Mouse (Mus musculus): ENCODE results near the gene Thtpa. TPM values are rescaled to one million over a fixed set of nuclear protein-coding genes. Genes with fewer than 3 reads are reported as not detected.
A peak's percentile ranks its signal among the peaks of the same experiment; 100 is the strongest.

Gene Thtpa
- polyA plus RNA-seq, 1 experiment from 2014 or later = 55.2 TPM

- H3K27ac ChIP-seq (ENCODE audit: low read length) = peak within 1 kb of the TSS; percentile 96
- peak; percentile 67 for ATAC-seq
- H3K4me3 ChIP-seq (replicated peaks; ENCODE audit: low read length) = peak within 1 kb of the TSS; percentile 91
- H3K4me1 ChIP-seq (replicated peaks; ENCODE audit: control insufficient read depth, insufficient read depth, low read length) = peaks cover 38% of the 10 kb centered on the region
- 0 out of 2 replicates have a peak, but pooled peaks cover 2% of the 10 kb centered on the region for H3K27me3 ChIP-seq (replicated peaks; ENCODE audit: control insufficient read depth, insufficient read depth, low read length)
- peaks cover 3% of the 10 kb centered on the region; the same call in 1 of the 2 replicates for H3K36me3 ChIP-seq (ENCODE audit: control insufficient read depth, insufficient read depth)
- H3K9me3 ChIP-seq (ENCODE audit: control insufficient read depth, low read length) = no peaks in the 10 kb centered on the region
- peak within 1 kb of the TSS; percentile 82 for H3K4me2 ChIP-seq (ENCODE audit: low read length)
- H3K9ac ChIP-seq (replicated peaks; ENCODE audit: low read depth, low read length) = peak within 1 kb of the TSS; percentile 86
- WGBS = 7% methylated on average over 21 of the region's 21 CpGs
These were observed 22.0 kb downstream of the Thtpa start, which contains the start of gene Jph4 for GRCm38 (mm10) chr14:55116425-55117200. Gene Jph4 (minus strand): TSS chr14:55116935.

- ATAC-seq = no peak
- 53% methylated on average over 4 of the region's 4 CpGs for WGBS
These were observed 24.3 kb downstream of the Thtpa start for GRCm38 (mm10) chr14:55118852-55119251.

DNA sequence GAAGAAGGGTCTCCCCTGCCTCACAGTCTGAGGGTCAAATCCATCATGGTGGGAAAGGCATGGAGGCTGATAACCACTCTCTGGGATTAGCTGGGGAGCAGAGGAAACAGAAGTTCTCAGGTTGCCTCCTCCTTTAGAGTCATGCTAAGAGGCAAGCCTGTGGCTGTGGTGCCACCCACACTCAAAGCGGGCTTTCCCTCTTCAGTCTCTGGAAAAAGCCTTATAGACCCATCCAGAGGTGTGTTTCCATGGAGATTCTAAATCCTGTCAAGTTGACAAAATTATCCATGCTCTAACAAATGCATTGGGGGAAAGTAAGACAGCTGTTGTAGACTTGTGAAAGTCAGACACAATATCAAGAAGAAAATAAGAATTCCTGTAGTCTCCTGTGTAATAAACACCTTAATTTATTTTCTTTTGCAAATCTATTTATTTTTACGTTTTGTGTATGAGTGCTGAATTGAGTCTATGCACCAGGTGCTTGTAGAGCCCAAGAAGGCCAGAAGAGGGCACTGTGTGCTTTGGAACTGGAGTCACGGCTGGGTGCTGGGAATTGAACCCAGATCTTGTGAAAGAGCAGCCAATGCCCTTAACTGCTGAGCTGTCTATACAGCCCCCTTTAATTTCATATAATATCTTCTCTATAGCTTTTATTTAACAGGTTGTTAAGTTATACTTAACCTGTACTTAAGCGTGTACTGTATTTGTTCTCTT is 25.0 kb downstream of the Thtpa start:
- Histone ChIP-seq H3K27me3 (replicated peaks; ENCODE audit: control insufficient read depth, insufficient read depth, low read length) (no peaks in the 10 kb centered on the region), H3K4me1 (replicated peaks; ENCODE audit: control insufficient read depth, insufficient read depth, low read length) (peaks cover 19% of the 10 kb centered on the region), H3K9me3 (ENCODE audit: control insufficient read depth, low read length) (no peaks in the 10 kb centered on the region), H3K4me3 (replicated peaks; ENCODE audit: low read length) (no peak overlapping the region), H3K27ac (ENCODE audit: low read length) (no peak overlapping the region), H3K9ac (replicated peaks; ENCODE audit: low read depth, low read length) (no peak overlapping the region), H3K36me3 (ENCODE audit: control insufficient read depth, insufficient read depth) (no peaks in the 10 kb centered on the region), H3K4me2 (ENCODE audit: low read length) (no peak overlapping the region)
- 68% methylated on average over 4 of the region's 4 CpGs for WGBS
- ATAC-seq = no peak

More at GRCm38 (mm10) chr14:55118852-55119251, 24.3 kb downstream of the Thtpa start:
- H3K27me3 ChIP-seq (replicated peaks; ENCODE audit: control insufficient read depth, insufficient read depth, low read length) = no peaks in the 10 kb centered on the region
- H3K9me3 ChIP-seq (ENCODE audit: control insufficient read depth, low read length) = no peaks in the 10 kb centered on the region
- H3K4me2 ChIP-seq (ENCODE audit: low read length) = no peak overlapping the region
- peaks cover 27% of the 10 kb centered on the region for H3K4me1 ChIP-seq (replicated peaks; ENCODE audit: control insufficient read depth, insufficient read depth, low read length)
- H3K36me3 ChIP-seq (ENCODE audit: control insufficient read depth, insufficient read depth) = no peaks in the 10 kb centered on the region
- no peak overlapping the region for H3K9ac ChIP-seq (replicated peaks; ENCODE audit: low read depth, low read length)
- no peak overlapping the region for H3K4me3 ChIP-seq (replicated peaks; ENCODE audit: low read length)
- H3K27ac ChIP-seq (ENCODE audit: low read length) = no peak overlapping the region

- Histone ChIP-seq H3K27ac (ENCODE audit: low read length) (no peak overlapping the region), H3K36me3 (ENCODE audit: control insufficient read depth, insufficient read depth) (no peaks in the 10 kb centered on the region), H3K9me3 (ENCODE audit: control insufficient read depth, low read length) (no peaks in the 10 kb centered on the region), H3K4me3 (replicated peaks; ENCODE audit: low read length) (no peak overlapping the region), H3K9ac (replicated peaks; ENCODE audit: low read depth, low read length) (0 out of 2 replicates have a peak overlapping the region, but pooled peaks have one; percentile 14), H3K27me3 (replicated peaks; ENCODE audit: control insufficient read depth, insufficient read depth, low read length) (no peaks in the 10 kb centered on the region), H3K4me1 (replicated peaks; ENCODE audit: control insufficient read depth, insufficient read depth, low read length) (peaks cover 14% of the 10 kb centered on the region), H3K4me2 (ENCODE audit: low read length) (peak overlapping the region; percentile 14; the same call in 1 of the 2 replicates)
- 9% methylated on average over 5 of the region's 5 CpGs for WGBS
- peak; percentile 57 for ATAC-seq
These were observed 27.4 kb downstream of the Thtpa start for GRCm38 (mm10) chr14:55121947-55122346.

GRCm38 (mm10) chr14:55122359-55122758 is 27.8 kb downstream of the Thtpa start:
- Histone ChIP-seq H3K4me2 (ENCODE audit: low read length) (peak overlapping the region; percentile 14; the same call in 1 of the 2 replicates), H3K27me3 (replicated peaks; ENCODE audit: control insufficient read depth, insufficient read depth, low read length) (no peaks in the 10 kb centered on the region), H3K4me3 (replicated peaks; ENCODE audit: low read length) (no peak overlapping the region), H3K4me1 (replicated peaks; ENCODE audit: control insufficient read depth, insufficient read depth, low read length) (peaks cover 10% of the 10 kb centered on the region), H3K9ac (replicated peaks; ENCODE audit: low read depth, low read length) (0 out of 2 replicates have a peak overlapping the region, but pooled peaks have one; percentile 14), H3K9me3 (ENCODE audit: control insufficient read depth, low read length) (no peaks in the 10 kb centered on the region), H3K27ac (ENCODE audit: low read length) (no peak overlapping the region), H3K36me3 (ENCODE audit: control insufficient read depth, insufficient read depth) (no peaks in the 10 kb centered on the region)
- WGBS = 15% methylated on average over 8 of the region's 8 CpGs
- peak; percentile 13 for ATAC-seq

DNA sequence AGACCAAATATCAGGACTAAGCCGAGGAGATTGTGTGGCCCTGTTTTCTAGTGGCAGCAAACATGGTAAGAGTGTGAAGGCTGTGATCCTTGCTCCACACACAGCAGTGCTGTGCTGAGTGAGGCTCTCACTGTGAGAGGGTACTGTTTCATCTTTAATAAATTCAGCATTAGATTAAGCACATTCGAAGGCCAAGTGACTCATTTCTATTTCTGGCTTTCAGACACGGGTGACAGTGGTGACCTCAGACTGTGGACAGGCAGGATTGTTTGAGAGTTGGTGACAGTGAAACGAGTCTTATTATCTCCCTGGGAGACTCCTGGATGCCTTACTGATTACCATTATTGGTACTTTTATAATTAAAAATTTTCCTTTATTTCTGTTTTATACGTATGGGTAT is 31.1 kb downstream of the Thtpa start:
- H3K4me2 ChIP-seq (ENCODE audit: low read length) = no peak overlapping the region
- no peaks in the 10 kb centered on the region for H3K27me3 ChIP-seq (replicated peaks; ENCODE audit: control insufficient read depth, insufficient read depth, low read length)
- ATAC-seq = no peak
- 83% methylated on average over 5 of the region's 5 CpGs for WGBS
- H3K9me3 ChIP-seq (ENCODE audit: control insufficient read depth, low read length) = no peaks in the 10 kb centered on the region
- H3K36me3 ChIP-seq (ENCODE audit: control insufficient read depth, insufficient read depth) = no peaks in the 10 kb centered on the region
- H3K4me3 ChIP-seq (replicated peaks; ENCODE audit: low read length) = no peak overlapping the region
- H3K4me1 ChIP-seq (replicated peaks; ENCODE audit: control insufficient read depth, insufficient read depth, low read length) = peaks cover 8% of the 10 kb centered on the region
- H3K9ac ChIP-seq (replicated peaks; ENCODE audit: low read depth, low read length) = no peak overlapping the region
- H3K27ac ChIP-seq (ENCODE audit: low read length) = no peak overlapping the region

DNA sequence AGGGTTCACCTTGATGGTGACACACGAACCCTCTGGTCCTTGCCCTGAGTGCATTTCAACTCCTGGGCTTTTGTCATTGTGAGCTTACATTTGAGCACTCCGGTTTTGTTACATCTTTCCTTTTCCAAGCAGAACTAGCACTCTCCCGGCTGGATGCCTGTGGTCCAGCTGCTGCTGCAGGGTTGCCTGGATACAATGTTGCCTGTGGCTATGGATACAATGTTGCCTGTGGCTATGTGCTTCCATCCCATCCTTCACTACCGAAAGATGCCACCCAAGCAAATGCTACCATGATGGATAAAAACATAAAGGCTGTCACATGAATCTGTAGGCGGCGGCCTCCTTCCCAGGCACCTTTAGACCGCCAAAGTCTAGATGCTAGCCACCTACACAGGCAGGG is 31.9 kb downstream of the Thtpa start:
- Histone ChIP-seq H3K9ac (replicated peaks; ENCODE audit: low read depth, low read length) (no peak overlapping the region), H3K36me3 (ENCODE audit: control insufficient read depth, insufficient read depth) (no peaks in the 10 kb centered on the region), H3K4me1 (replicated peaks; ENCODE audit: control insufficient read depth, insufficient read depth, low read length) (peaks cover 8% of the 10 kb centered on the region), H3K9me3 (ENCODE audit: control insufficient read depth, low read length) (no peaks in the 10 kb centered on the region), H3K27me3 (replicated peaks; ENCODE audit: control insufficient read depth, insufficient read depth, low read length) (no peaks in the 10 kb centered on the region), H3K27ac (ENCODE audit: low read length) (no peak overlapping the region), H3K4me3 (replicated peaks; ENCODE audit: low read length) (no peak overlapping the region), H3K4me2 (ENCODE audit: low read length) (no peak overlapping the region)
- ATAC-seq = no peak
- 79% methylated on average over 7 of the region's 7 CpGs for WGBS

- no peak overlapping the region for H3K4me2 ChIP-seq (ENCODE audit: low read length)
- no peaks in the 10 kb centered on the region for H3K9me3 ChIP-seq (ENCODE audit: control insufficient read depth, low read length)
- no peak for ATAC-seq
- no peaks in the 10 kb centered on the region for H3K27me3 ChIP-seq (replicated peaks; ENCODE audit: control insufficient read depth, insufficient read depth, low read length)
- 56% methylated on average over 8 of the region's 8 CpGs for WGBS
- H3K27ac ChIP-seq (ENCODE audit: low read length) = no peak overlapping the region
- no peak overlapping the region for H3K9ac ChIP-seq (replicated peaks; ENCODE audit: low read depth, low read length)
- H3K4me1 ChIP-seq (replicated peaks; ENCODE audit: control insufficient read depth, insufficient read depth, low read length) = no peaks in the 10 kb centered on the region
- H3K36me3 ChIP-seq (ENCODE audit: control insufficient read depth, insufficient read depth) = no peaks in the 10 kb centered on the region
- no peak overlapping the region for H3K4me3 ChIP-seq (replicated peaks; ENCODE audit: low read length)
These were observed 41.1 kb downstream of the Thtpa start for GRCm38 (mm10) chr14:55135676-55136075.

GRCm38 (mm10) chr14:55139313-55139712 is 44.7 kb downstream of the Thtpa start:
- H3K27ac ChIP-seq (ENCODE audit: low read length) = no peak overlapping the region
- no peak for ATAC-seq
- no peaks in the 10 kb centered on the region for H3K27me3 ChIP-seq (replicated peaks; ENCODE audit: control insufficient read depth, insufficient read depth, low read length)
- H3K9ac ChIP-seq (replicated peaks; ENCODE audit: low read depth, low read length) = no peak overlapping the region
- H3K4me1 ChIP-seq (replicated peaks; ENCODE audit: control insufficient read depth, insufficient read depth, low read length) = no peaks in the 10 kb centered on the region
- no peak overlapping the region for H3K4me2 ChIP-seq (ENCODE audit: low read length)
- no peaks in the 10 kb centered on the region for H3K9me3 ChIP-seq (ENCODE audit: control insufficient read depth, low read length)
- no peaks in the 10 kb centered on the region for H3K36me3 ChIP-seq (ENCODE audit: control insufficient read depth, insufficient read depth)
- H3K4me3 ChIP-seq (replicated peaks; ENCODE audit: low read length) = no peak overlapping the region
- WGBS = 26% methylated on average over 7 of the region's 7 CpGs

Data from forebrain, embryonic 16.5 days (tissue).